Mouse (Mus musculus) testis, adult 2 months (tissue): Measurements from ENCODE around the gene Atad1. TPM values are rescaled to one million over a fixed set of nuclear protein-coding genes. Genes with fewer than 3 reads are reported as not detected.
"Not testable (repeated sequence)": the region's sequence is repeated elsewhere in the genome, so short reads cannot be mapped to it uniquely, and the experiment has no call there.

ENCODE experiments used
- H3K27ac ChIP-seq: fragments of 200-500 bp; 2 replicates; pipeline ENCODE4 v1.5.1; 2012; ENCODE audit warnings: low read depth, low read length; ENCODE audit not compliant: control insufficient read depth, insufficient read depth
- H3K27me3 ChIP-seq: fragments of 200-500 bp; 2 replicates; pipeline ENCODE4 v1.6.1; 2012; ENCODE audit warnings: mild to moderate bottlenecking, low read length, moderate library complexity; ENCODE audit not compliant: control insufficient read depth, insufficient read depth
- H3K36me3 ChIP-seq: fragments of 200-500 bp; 2 replicates; pipeline ENCODE4 v1.6.1; 2012; ENCODE audit warnings: mild to moderate bottlenecking, low read length; ENCODE audit not compliant: control insufficient read depth, insufficient read depth
- H3K4me1 ChIP-seq: fragments of 200-500 bp; 2 replicates; pipeline ENCODE4 v1.6.1; 2012; ENCODE audit warnings: low read length; ENCODE audit not compliant: control insufficient read depth, insufficient read depth
- H3K4me3 ChIP-seq: fragments of 200-500 bp; 2 replicates; pipeline ENCODE4 v1.5.1; 2012; ENCODE audit warnings: low read depth, mild to moderate bottlenecking, low read length, moderate library complexity, mixed read lengths; ENCODE audit not compliant: control insufficient read depth
- CTCF ChIP-seq: fragments of 200-500 bp; IDR thresholded peaks from 2 replicates; pipeline ENCODE4 v1.5.1; 2012; ENCODE audit warnings: low read depth, mild to moderate bottlenecking, inconsistent platforms, low read length, moderate library complexity; ENCODE audit not compliant: control insufficient read depth, insufficient read depth, insufficient replicate concordance
- POLR2A ChIP-seq: fragments of 200-500 bp; IDR thresholded peaks from 2 replicates; pipeline ENCODE4 v1.6.1; 2012; ENCODE audit warnings: low read depth, mild to moderate bottlenecking, inconsistent platforms, low read length, moderate library complexity; ENCODE audit not compliant: control insufficient read depth
- polyA plus RNA-seq: library from polyadenylated mRNA; depleted of rRNA; stranded (reverse); fragments of >200 nt; gene quantifications from 2 replicates; pipeline ENCODE4 v1.2.3, GENCODE M21; 2012

Gene Atad1
- polyA plus RNA-seq, 1 experiment, result 90.4 TPM

- Histone ChIP-seq H3K27me3 (no peaks in the 10 kb centered on the region), H3K4me1 (no peaks in the 10 kb centered on the region), H3K27ac (no peak overlapping the region), H3K36me3 (no peaks in the 10 kb centered on the region), H3K4me3 (no peak overlapping the region)
- TF ChIP-seq POLR2A, result no peak
- no peak for TF ChIP-seq CTCF
Observed at GRCm38 (mm10) chr19:32689724-32690123, 49.9 kb downstream of the Atad1 start.

GRCm38 (mm10) chr19:32688227-32688626 lies 51.4 kb downstream of the Atad1 start:
- H3K4me1 ChIP-seq, H3K36me3 ChIP-seq, H3K27ac ChIP-seq: not testable (repeated sequence)

GRCm38 (mm10) chr19:32687721-32688120 lies 51.9 kb downstream of the Atad1 start:
- Histone ChIP-seq H3K36me3 (no peaks in the 10 kb centered on the region), H3K27ac (no peak overlapping the region), H3K4me3 (no peak overlapping the region), H3K27me3 (no peaks in the 10 kb centered on the region), H3K4me1 (no peaks in the 10 kb centered on the region)
- TF ChIP-seq POLR2A (no peak), CTCF (no peak)

More at GRCm38 (mm10) chr19:32688227-32688626, 51.4 kb downstream of the Atad1 start:
- H3K27me3 ChIP-seq, H3K4me3 ChIP-seq: not testable (repeated sequence)

- H3K36me3 ChIP-seq, result no peaks in the 10 kb centered on the region
- TF ChIP-seq CTCF (no peak), POLR2A (no peak)
- no peaks in the 10 kb centered on the region for H3K4me1 ChIP-seq
- H3K4me3 ChIP-seq, result no peak overlapping the region
- no peaks in the 10 kb centered on the region for H3K27me3 ChIP-seq
- no peak overlapping the region for H3K27ac ChIP-seq
Observed at GRCm38 (mm10) chr19:32683081-32683480, 56.5 kb downstream of the Atad1 start.

GRCm38 (mm10) chr19:32680894-32681293 lies 58.7 kb downstream of the Atad1 start:
- no peak for TF ChIP-seq CTCF
- TF ChIP-seq POLR2A, result no peak
- Histone ChIP-seq H3K36me3 (no peaks in the 10 kb centered on the region), H3K27ac (no peak overlapping the region)

GRCm38 (mm10) chr19:32675766-32676165 lies 63.8 kb downstream of the Atad1 start:
- H3K27me3 ChIP-seq, result no peaks in the 10 kb centered on the region
- no peak overlapping the region for H3K27ac ChIP-seq
- H3K36me3 ChIP-seq, result no peaks in the 10 kb centered on the region
- H3K4me3 ChIP-seq, result no peak overlapping the region
- TF ChIP-seq POLR2A, result no peak
- no peak for TF ChIP-seq CTCF
- no peaks in the 10 kb centered on the region for H3K4me1 ChIP-seq

More at GRCm38 (mm10) chr19:32680894-32681293, 58.7 kb downstream of the Atad1 start:
- Histone ChIP-seq H3K27me3 (no peaks in the 10 kb centered on the region), H3K4me3 (no peak overlapping the region), H3K4me1 (no peaks in the 10 kb centered on the region)

- H3K36me3 ChIP-seq, H3K27me3 ChIP-seq, H3K4me1 ChIP-seq, H3K4me3 ChIP-seq, H3K27ac ChIP-seq: not testable (repeated sequence)
Observed at GRCm38 (mm10) chr19:32667830-32668229, 71.8 kb downstream of the Atad1 start.

- Histone ChIP-seq H3K4me3 (no peak overlapping the region), H3K27me3 (no peaks in the 10 kb centered on the region), H3K4me1 (no peaks in the 10 kb centered on the region), H3K27ac (no peak overlapping the region), H3K36me3 (no peaks in the 10 kb centered on the region)
- TF ChIP-seq POLR2A (no peak), CTCF (no peak)
Observed at GRCm38 (mm10) chr19:32665243-32665642, 74.3 kb downstream of the Atad1 start.

GRCm38 (mm10) chr19:32662936-32663335 lies 76.7 kb downstream of the Atad1 start:
- no peaks in the 10 kb centered on the region for H3K27me3 ChIP-seq
- H3K4me1 ChIP-seq, result no peaks in the 10 kb centered on the region
- H3K4me3 ChIP-seq, result no peak overlapping the region
- TF ChIP-seq POLR2A, result no peak
- no peak for TF ChIP-seq CTCF
- H3K36me3 ChIP-seq, result no peaks in the 10 kb centered on the region
- no peak overlapping the region for H3K27ac ChIP-seq
